Mouse (Mus musculus) mouse trophoblast stem cell (cell line): ENCODE data around the gene Mkln1.

Experiments used
- in situ Hi-C, 2 experiments: fragments of 300-500 bp; cut with MseI, MboI; formaldehyde crosslinking; loops; 2 replicates in 1 of 2; 3 replicates in 1 of 2; pipeline ENCODE4 v1.15.1; 2025

Gene Mkln1

GRCm38 (mm10) chr6:31517681-31518337 lies 119.3 kb downstream of the Mkln1 start:
- in situ Hi-C loops, result no loop called here

GRCm38 (mm10) chr6:31518338-31518698 lies 119.8 kb downstream of the Mkln1 start:
- in situ Hi-C loops, result no loop called here

GRCm38 (mm10) chr6:31519001-31519471 lies 120.5 kb downstream of the Mkln1 start:
- in situ Hi-C loops, result no loop called here

- in situ Hi-C loops, result no loop called here
These were observed 122.1 kb downstream of the Mkln1 start for GRCm38 (mm10) chr6:31520486-31521215.

GRCm38 (mm10) chr6:31521491-31522355 lies 123.2 kb downstream of the Mkln1 start:
- in situ Hi-C loops, result no loop called here

DNA sequence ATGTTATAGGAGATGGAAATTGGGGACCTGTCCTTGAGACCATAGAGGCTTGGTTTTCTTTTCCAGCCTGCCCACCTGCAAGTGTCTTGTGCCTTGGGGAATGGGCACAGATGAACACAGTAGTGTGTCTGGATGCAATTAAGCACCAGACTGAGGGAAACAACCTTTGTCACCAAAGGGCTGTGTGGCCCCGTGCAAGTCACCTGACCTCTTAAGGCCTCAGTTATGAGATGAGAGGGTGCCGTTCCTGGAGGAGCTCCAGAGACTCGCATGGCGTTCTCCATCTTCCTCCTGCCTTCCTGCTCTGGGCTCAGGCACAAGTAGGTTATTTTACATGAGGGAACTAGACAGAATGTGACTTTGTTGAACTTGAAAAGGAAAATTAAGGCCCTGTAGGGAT lies 123.9 kb downstream of the Mkln1 start:
- in situ Hi-C loops, result no loop called here

GRCm38 (mm10) chr6:31523039-31523438 lies 124.5 kb downstream of the Mkln1 start:
- in situ Hi-C loops, result no loop called here

- in situ Hi-C loops, result no loop called here
These were observed 125.1 kb downstream of the Mkln1 start for GRCm38 (mm10) chr6:31523657-31524056.

GRCm38 (mm10) chr6:31524121-31524520 lies 125.6 kb downstream of the Mkln1 start:
- in situ Hi-C loops, result no loop called here

- in situ Hi-C loops, result loop anchor here (5.0 kb wide), 1 partner anchor 113 kb away; no protein-coding TSS in a partner anchor
These were observed 126.1 kb downstream of the Mkln1 start for GRCm38 (mm10) chr6:31524647-31525046.

GRCm38 (mm10) chr6:31525231-31525900 lies 126.8 kb downstream of the Mkln1 start:
- in situ Hi-C loops, result loop anchor here (5.0 kb wide), 1 partner anchor 112 kb away; no protein-coding TSS in a partner anchor

GRCm38 (mm10) chr6:31526929-31527328 lies 128.4 kb downstream of the Mkln1 start:
- in situ Hi-C loops, result loop anchor here (5.0 kb wide), 1 partner anchor 110 kb away; no protein-coding TSS in a partner anchor

- in situ Hi-C loops, result loop anchor here (5.0 kb wide), 1 partner anchor 109 kb away; no protein-coding TSS in a partner anchor
These were observed 129.4 kb downstream of the Mkln1 start for GRCm38 (mm10) chr6:31527897-31528296.

DNA sequence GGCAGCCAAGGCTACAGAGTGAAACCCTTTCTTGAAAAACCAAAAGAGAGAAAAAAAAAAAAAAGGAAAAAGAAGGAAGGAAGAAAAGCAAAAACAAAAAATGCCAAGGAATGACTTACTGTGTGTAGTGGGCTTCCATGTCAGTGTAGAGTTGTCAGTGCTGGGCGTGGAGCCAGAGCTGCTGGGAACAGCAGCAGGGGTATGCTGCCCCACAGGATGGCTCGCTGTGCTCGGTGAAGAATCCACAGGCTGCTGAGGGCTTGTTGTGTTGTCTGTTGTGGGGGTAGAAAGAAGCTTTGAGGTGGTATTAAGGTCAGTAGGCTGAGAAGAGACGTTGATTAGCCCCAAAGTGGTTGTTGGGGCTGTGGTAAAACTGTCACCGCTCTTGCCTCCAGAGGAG lies 129.8 kb downstream of the Mkln1 start:
- in situ Hi-C loops, result loop anchor here (5.0 kb wide), 1 partner anchor 109 kb away; no protein-coding TSS in a partner anchor

DNA sequence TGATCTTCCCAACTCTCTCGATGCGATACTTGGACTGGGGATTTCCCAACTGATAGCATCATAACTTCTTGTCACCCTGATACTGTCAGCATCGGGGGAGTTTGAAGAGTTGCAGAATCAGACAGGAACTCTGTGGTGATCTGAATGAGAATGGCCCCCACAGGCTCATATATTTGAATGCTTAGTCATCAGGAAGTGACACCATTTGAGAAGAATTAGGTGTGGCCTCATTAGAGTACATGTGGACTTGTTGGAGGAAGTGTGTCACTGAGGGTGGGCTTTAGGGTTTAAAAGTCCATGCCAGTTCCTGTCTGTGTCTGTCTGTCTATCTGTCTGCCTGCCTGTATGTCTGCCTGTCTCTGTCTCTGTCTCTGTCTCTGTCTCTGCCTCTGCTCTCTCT lies 133.3 kb downstream of the Mkln1 start:
- in situ Hi-C loops, result no loop called here

GRCm38 (mm10) chr6:31534705-31535104 lies 136.2 kb downstream of the Mkln1 start:
- in situ Hi-C loops, result no loop called here

- in situ Hi-C loops, result no loop called here
These were observed 138.7 kb downstream of the Mkln1 start for GRCm38 (mm10) chr6:31537193-31537592.

- in situ Hi-C loops, result no loop called here
These were observed 139.6 kb downstream of the Mkln1 start for GRCm38 (mm10) chr6:31538112-31538511.

GRCm38 (mm10) chr6:31540018-31540417 lies 141.5 kb downstream of the Mkln1 start:
- in situ Hi-C loops, result no loop called here

DNA sequence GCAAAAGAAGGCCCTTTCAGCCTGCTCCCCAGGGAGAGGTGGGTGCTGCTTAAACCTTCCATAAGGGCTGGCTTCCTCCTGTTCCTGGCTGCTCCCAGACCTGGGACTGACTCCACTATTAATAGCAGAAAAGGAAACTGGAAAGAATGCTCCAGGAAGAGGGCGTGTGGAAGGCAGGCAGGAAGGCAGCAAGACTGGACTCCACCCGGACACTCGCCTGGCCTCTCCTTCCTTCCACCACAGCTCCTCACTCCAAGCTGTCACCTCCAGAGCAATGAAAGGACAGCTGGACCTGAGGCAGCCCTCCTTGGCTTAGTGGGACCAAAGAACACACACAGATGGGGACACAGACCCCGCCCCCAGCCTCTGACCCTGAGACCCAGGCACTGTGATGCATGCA lies 145.8 kb downstream of the Mkln1 start:
- in situ Hi-C loops, result no loop called here

DNA sequence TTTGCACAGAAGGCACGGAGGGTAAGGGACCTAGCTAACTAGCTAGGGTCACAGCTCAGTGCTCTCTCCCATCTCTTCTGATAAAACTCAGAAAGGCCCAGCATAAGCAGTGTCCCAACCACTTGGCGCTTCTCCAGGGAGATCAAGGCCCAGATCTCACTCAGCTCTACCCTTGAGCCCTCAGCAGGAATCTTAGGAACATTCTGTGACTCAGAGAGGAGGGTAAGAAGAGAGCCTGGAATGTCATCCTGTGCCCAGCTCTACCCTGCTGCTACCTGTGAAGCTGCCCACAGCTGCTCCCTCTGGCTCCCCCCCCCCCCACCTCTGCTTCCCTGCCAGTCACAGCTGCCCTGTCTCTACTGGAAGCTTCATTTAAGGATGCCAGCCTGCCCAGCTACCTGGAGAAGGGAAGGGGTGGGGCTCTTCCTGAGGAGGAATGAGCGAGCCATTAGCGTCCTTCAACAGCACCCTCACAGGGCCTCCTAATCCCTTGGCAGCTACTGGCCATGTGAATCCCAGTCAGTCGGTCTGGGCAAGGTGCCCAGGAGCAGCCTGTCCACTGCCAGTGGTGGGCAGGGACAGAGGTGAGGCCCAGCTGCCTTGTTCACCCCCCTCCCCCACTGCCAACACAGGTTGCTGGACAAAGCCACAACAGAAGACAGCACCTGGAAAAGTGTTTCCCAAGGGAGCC lies 151.0 kb downstream of the Mkln1 start:
- in situ Hi-C loops, result no loop called here
